Mouse (Mus musculus) hematopoietic stem cell, adult 5-6 weeks (primary cell): ENCODE data around the gene Cryz. TPM values are rescaled to one million over a fixed set of nuclear protein-coding genes. Genes with fewer than 3 reads are reported as not detected.
A peak's percentile ranks its signal among the peaks of the same experiment; 100 is the strongest.

ENCODE experiments used
- ATAC-seq, 2 experiments: fragments of 125-278 bp in 1 of 2; replicated peaks in 1 of 2; 2 replicates each; pipeline ENCODE4 v1.8.0; 2016 to 2017; ENCODE audit warnings: inconsistent platforms in 2 of 2, mild to moderate bottlenecking in 2 of 2, moderate number of reproducible peaks in 2 of 2, low read depth in 1 of 2, moderate TSS enrichment in 1 of 2; ENCODE audit not compliant: low FRiP score in 2 of 2, poor library complexity in 2 of 2, severe bottlenecking in 2 of 2, insufficient read depth in 1 of 2, low TSS enrichment in 1 of 2
- total RNA-seq: library from RNA; stranded (forward); fragments of 172-1452, 232-1000 nt; gene quantifications from 2 replicates; pipeline ENCODE4 v1.2.3, GENCODE M21; 2017

Gene Cryz
- total RNA-seq = 3.0 and 5.1 TPM in 2 replicates

DNA sequence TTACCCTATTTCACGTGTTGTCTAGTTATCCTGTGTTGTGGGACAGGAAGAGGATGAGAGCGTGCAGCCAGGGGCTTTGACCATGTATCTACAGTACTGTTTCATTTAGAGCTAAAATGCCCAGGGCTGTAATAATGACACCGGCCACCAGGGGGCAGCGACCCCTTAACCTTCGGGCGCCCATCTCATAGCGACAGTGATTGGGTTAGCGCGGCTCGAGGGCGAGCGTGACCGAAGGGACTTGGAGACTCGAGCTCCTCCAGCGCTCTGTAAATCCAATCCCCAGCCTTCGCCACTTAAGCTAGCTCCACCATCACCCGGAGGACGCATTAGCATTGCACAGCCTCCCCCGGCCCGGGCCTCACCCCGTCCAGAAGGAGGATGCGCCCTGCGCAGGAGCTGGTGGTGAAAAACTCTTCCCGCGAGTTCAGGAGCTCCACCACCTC lies at the start of gene Cryz:
Gene Cryz, plus strand, starts transcription at position 224 of the 446 bp plus-strand sequence.
- ATAC-seq = peak; percentile 87 to 90

- ATAC-seq = peak; percentile 27 to 68; a peak in 3 of 4 replicates
Observed at GRCm38 (mm10) chr3:154547549-154548426, 48.7 kb upstream of the Cryz start.

GRCm38 (mm10) chr3:154548868-154549301 lies 47.6 kb upstream of the Cryz start:
- peak; percentile 52 to 56; a peak in 3 of 4 replicates for ATAC-seq

DNA sequence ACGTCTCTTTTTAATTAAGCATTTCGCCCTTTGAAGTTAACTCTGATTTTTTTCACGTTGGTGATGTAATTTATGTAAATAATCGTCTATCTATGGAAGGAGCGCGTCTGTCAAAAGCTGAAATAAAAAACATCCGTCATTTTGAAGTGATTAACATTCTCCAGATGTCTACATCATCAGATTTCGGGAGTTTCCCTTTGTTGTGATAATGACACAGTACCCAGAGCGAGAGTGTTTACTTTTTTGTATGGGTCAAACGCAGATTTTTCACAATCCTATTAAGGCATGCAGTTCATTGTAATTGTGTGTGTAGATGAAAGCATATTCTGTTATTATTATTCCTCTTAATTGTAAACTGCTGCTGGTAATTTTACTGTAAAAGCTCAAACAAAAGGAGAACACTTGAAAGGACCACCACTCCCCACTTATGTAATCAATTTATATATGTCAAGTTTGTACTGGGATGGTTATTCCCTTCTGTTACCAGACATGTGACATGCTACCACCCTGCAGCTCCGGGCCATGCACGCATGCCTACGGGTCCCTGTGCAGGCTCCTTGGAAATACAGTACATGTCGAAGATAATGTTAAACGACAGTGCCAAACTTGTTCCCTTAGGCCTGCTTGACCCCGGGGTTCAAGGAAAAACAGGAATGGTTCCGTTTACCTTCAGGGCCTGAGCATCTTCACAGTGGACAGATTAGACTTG lies 46.0 kb upstream of the Cryz start:
- no peak for ATAC-seq

- ATAC-seq = no peak
Observed at GRCm38 (mm10) chr3:154551035-154551411, 45.5 kb upstream of the Cryz start.

- ATAC-seq = no peak
Observed at GRCm38 (mm10) chr3:154562192-154562591, 34.3 kb upstream of the Cryz start.

GRCm38 (mm10) chr3:154565437-154565836 lies 31.1 kb upstream of the Cryz start:
- no peak for ATAC-seq

GRCm38 (mm10) chr3:154570029-154570575 lies 26.4 kb upstream of the Cryz start:
- no peak for ATAC-seq

GRCm38 (mm10) chr3:154570786-154571185 lies 25.7 kb upstream of the Cryz start:
- ATAC-seq = 0 out of 4 replicates have a peak, but pooled peaks have one; percentile 14 to 38

DNA sequence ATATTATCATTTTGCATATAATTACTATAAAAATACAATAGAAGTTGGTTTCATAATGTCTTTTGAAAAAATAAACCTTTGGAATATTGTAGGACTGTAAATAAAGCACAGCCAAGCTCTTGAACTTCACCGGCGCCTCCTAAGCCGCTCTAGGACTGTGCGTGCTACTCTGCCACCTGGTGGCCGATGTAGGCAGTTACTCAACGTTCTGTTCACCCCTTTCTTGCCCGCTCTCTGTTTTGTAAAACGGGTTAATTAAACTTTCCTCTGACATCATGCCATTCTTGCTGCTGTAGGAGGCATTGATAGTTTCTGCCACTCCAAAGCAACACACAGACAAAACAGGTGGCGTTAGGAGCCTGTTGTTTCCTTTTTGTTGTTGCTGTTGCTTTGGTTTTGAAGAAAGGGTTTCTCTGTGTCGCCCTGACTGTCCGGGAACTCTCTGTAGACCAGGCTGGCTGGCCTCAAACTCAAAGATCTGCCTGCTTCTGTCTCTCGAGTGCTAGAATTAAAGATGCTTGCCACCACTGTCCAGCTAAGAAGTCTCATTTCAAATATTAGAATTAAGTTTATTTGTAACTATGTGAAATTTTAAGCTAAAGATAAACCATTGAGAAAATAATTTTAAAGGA lies 24.1 kb upstream of the Cryz start:
- ATAC-seq = peak; percentile 88 to 89

GRCm38 (mm10) chr3:154573666-154574065 lies 22.8 kb upstream of the Cryz start:
- no peak for ATAC-seq

GRCm38 (mm10) chr3:154577895-154578294 lies 18.6 kb upstream of the Cryz start:
- no peak for ATAC-seq

GRCm38 (mm10) chr3:154584351-154584750 lies 12.2 kb upstream of the Cryz start:
- ATAC-seq = no peak

GRCm38 (mm10) chr3:154590971-154591370 lies 5.5 kb upstream of the Cryz start:
- ATAC-seq = no peak

DNA sequence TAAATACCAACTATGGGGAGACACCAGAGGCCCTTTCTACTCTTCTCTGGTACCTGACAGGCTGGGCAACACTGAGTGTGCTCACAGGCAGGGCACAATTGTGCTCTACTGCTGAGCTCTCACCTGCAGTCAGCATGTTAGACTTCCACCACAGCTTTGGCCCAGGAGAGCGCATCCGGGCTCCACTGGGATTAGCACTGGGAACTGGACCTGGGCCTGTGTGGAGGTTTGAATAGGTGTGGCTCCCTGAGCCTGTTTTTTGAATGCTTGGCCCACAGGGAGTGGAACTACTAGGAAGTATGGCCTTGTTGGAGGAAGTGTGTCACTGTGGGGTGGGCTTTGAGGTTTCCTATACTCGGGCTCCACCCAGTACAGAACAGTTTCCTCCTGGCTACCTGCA lies 4.9 kb upstream of the Cryz start:
- no peak for ATAC-seq

- ATAC-seq = no peak
Observed at GRCm38 (mm10) chr3:154593596-154593995, 2.9 kb upstream of the Cryz start.

GRCm38 (mm10) chr3:154594156-154594555 lies 2.4 kb upstream of the Cryz start:
- ATAC-seq = no peak
